Mouse (Mus musculus) thymus, adult 2 months (tissue): ENCODE results near the gene Ppp1r9a.

Experiments
- CTCF ChIP-seq: fragments of 200-500 bp; IDR thresholded peaks from 2 replicates; pipeline ENCODE4 v1.5.1; 2012; ENCODE audit warnings: mild to moderate bottlenecking, control low read depth, low read length, moderate library complexity, borderline replicate concordance; ENCODE audit not compliant: control insufficient read depth, poor library complexity, insufficient read depth; ENCODE audit errors: extremely low read depth
- POLR2A ChIP-seq: fragments of 200-500 bp; IDR thresholded peaks from 2 replicates; pipeline ENCODE4 v1.6.1; 2012; ENCODE audit warnings: mild to moderate bottlenecking, low read length, control low read depth, moderate library complexity; ENCODE audit not compliant: control insufficient read depth, poor library complexity, insufficient read depth; ENCODE audit errors: extremely low read depth

GRCm38 (mm10) chr6:4892417-4892816 is 10.3 kb upstream of the Ppp1r9a start:
- no peak for TF ChIP-seq CTCF
- no peak for TF ChIP-seq POLR2A
